Mouse (Mus musculus): Measurements from ENCODE around the gene Brsk2.

- TF ChIP-seq POLR2A (IDR thresholded peaks at IDR 0.05; ENCODE audit: borderline replicate concordance, low read depth, low read length) (no peak), CTCF (IDR thresholded peaks at IDR 0.05; ENCODE audit: low read depth, low read length) (no peak)
Observed at GRCm38 (mm10) chr7:141945927-141946326, 3.6 kb upstream of the Brsk2 start.
